Mouse (Mus musculus) heart, embryonic 10.5 days (tissue): ENCODE data around the gene Gapdh. TPM values are rescaled to one million over a fixed set of nuclear protein-coding genes. Genes with fewer than 3 reads are reported as not detected.

Experiments used
- microRNA-seq: library from miRNA; unstranded; fragments of <30 nt; microRNA quantifications from one replicate; pipeline ENCODE4, GENCODE M21; 2017
- polyA plus RNA-seq: library from polyadenylated mRNA; unstranded; fragments of >200 nt; fragmentation: Nextera tagmentation; extraction: Ambion mirVana; gene quantifications from 2 replicates; pipeline ENCODE4 v1.2.1, GENCODE M21; 2016

Gene Gapdh
- polyA plus RNA-seq, 1 experiment from 2014 or later: 3,676 TPM

Small RNAs within 50 kb of the gene (microRNA-seq; reads per million reads assigned to microRNA genes)
- gene Mir3098: 0.76 reads per million

Other genes with a start within 250 kb of the Gapdh start
- 123 and 174 TPM in 2 replicates for gene Ptms, start 246.4 kb downstream of the Gapdh start, polyA plus RNA-seq
- gene Mlf2, start 235.1 kb downstream of the Gapdh start, polyA plus RNA-seq: 363 and 402 TPM in 2 replicates
- 173 and 178 TPM in 2 replicates for gene Cops7a, start 200.9 kb downstream of the Gapdh start, polyA plus RNA-seq
- gene Pianp, start 169.8 kb downstream of the Gapdh start, polyA plus RNA-seq: 0.14 TPM in 1 of 2 replicates, not detected in the other
- 7.9 and 14.2 TPM in 2 replicates for gene Zfp384, start 157.3 kb downstream of the Gapdh start, polyA plus RNA-seq
- gene Ing4, start 126.7 kb downstream of the Gapdh start, polyA plus RNA-seq: 74.4 and 84.5 TPM in 2 replicates
- 4.8 and 8.0 TPM in 2 replicates for gene Acrbp, start 116.8 kb downstream of the Gapdh start, polyA plus RNA-seq
- gene Lpar5, start 98.5 kb downstream of the Gapdh start, polyA plus RNA-seq: 0.37 and 0.38 TPM in 2 replicates
- gene Chd4, start 70.5 kb downstream of the Gapdh start, polyA plus RNA-seq: 75.0 and 88.6 TPM in 2 replicates
- 73.2 and 92.7 TPM in 2 replicates for gene Nop2, start 34.6 kb downstream of the Gapdh start, polyA plus RNA-seq
- gene Iffo1, start 21.2 kb downstream of the Gapdh start, polyA plus RNA-seq: 11.7 and 11.9 TPM in 2 replicates
- 128 and 140 TPM in 2 replicates for gene Ncapd2, start 25.2 kb upstream of the Gapdh start, polyA plus RNA-seq
- gene Mrpl51, start 25.3 kb upstream of the Gapdh start, polyA plus RNA-seq: 246 and 251 TPM in 2 replicates
- gene Vamp1, start 49.1 kb upstream of the Gapdh start, polyA plus RNA-seq: 3.4 TPM in 2 replicates
- gene Tapbpl, start 65.4 kb upstream of the Gapdh start, polyA plus RNA-seq: 2.7 and 3.1 TPM in 2 replicates
- gene Cd27, start 70.5 kb upstream of the Gapdh start, polyA plus RNA-seq: 1.3 and 2.1 TPM in 2 replicates
- gene Tuba3a, start 119.6 kb upstream of the Gapdh start, polyA plus RNA-seq: 0.09 TPM in 1 of 2 replicates, not detected in the other
- 37.8 and 40.4 TPM in 2 replicates for gene Ltbr, start 147.4 kb upstream of the Gapdh start, polyA plus RNA-seq
- 0.65 and 0.98 TPM in 2 replicates for gene Scnn1a, start 154.2 kb upstream of the Gapdh start, polyA plus RNA-seq
- 33.6 and 35.3 TPM in 2 replicates for gene Tnfrsf1a, start 182.9 kb upstream of the Gapdh start, polyA plus RNA-seq
- gene Plekhg6, start 214.3 kb upstream of the Gapdh start, polyA plus RNA-seq: 0.20 TPM in 1 of 2 replicates, not detected in the other